Mouse (Mus musculus): ENCODE measurements around the gene Endog.

GRCm38 (mm10) chr2:30205255-30205628, 33.9 kb downstream of the Endog start:
- TF ChIP-seq CTCF (IDR thresholded peaks at IDR 0.05; ENCODE audit: borderline replicate concordance, insufficient read depth, low read length) (no peak), POLR2A (IDR thresholded peaks at IDR 0.05; ENCODE audit: low read depth, low read length) (no peak)
